Mouse (Mus musculus): ENCODE measurements around the gene Actn1. TPM values are rescaled to one million over a fixed set of nuclear protein-coding genes. Genes with fewer than 3 reads are reported as not detected.

Gene Actn1
- polyA plus RNA-seq, 1 experiment from 2014 or later: 7.7 TPM

DNA sequence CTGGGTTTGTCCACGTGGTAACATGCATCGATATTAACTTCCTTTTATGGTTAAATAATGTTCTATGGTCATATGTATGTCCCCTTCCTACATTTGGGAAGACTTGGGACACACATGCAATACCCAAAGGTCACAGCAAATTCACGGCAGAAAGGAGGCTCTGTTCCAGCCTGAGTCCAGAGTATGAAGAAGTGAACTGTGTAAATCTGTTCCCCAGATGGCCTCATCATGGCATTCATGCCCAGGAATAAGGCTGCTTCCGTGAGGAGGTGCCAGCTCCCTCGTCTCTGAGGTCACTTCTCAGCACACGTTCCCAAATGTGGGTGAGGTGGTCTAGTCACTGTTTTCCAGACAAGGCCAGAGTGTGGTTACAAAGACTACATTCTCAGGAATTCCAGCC is 122.9 kb downstream of the Actn1 start:
- H3K27me3 ChIP-seq (ENCODE audit: insufficient read depth, low read length): no peaks in the 10 kb centered on the region
- DNase-seq (no peak), ATAC-seq (no peak)
- H3K4me1 ChIP-seq (ENCODE audit: insufficient read depth): peaks cover 16% of the 10 kb centered on the region
- 76% methylated on average over 6 of the region's 6 CpGs for WGBS (ENCODE audit: insufficient replicate concordance)
- no peak overlapping the region for H3K9ac ChIP-seq (replicated peaks)
- H3K36me3 ChIP-seq (replicated peaks; ENCODE audit: insufficient read depth, low read length): no peaks in the 10 kb centered on the region
- no peak overlapping the region for H3K27ac ChIP-seq (ENCODE audit: low read depth)
- TF ChIP-seq EP300 (IDR thresholded peaks at IDR 0.05; ENCODE audit: low read depth) (no peak), CTCF (IDR thresholded peaks at IDR 0.05; ENCODE audit: low read depth) (no peak)
- no peak overlapping the region for H3K4me3 ChIP-seq (ENCODE audit: low read depth, low read length)
- H3K4me2 ChIP-seq (ENCODE audit: low read depth, low read length): no peak overlapping the region
- no peaks in the 10 kb centered on the region for H3K9me3 ChIP-seq (ENCODE audit: low read length)

DNA sequence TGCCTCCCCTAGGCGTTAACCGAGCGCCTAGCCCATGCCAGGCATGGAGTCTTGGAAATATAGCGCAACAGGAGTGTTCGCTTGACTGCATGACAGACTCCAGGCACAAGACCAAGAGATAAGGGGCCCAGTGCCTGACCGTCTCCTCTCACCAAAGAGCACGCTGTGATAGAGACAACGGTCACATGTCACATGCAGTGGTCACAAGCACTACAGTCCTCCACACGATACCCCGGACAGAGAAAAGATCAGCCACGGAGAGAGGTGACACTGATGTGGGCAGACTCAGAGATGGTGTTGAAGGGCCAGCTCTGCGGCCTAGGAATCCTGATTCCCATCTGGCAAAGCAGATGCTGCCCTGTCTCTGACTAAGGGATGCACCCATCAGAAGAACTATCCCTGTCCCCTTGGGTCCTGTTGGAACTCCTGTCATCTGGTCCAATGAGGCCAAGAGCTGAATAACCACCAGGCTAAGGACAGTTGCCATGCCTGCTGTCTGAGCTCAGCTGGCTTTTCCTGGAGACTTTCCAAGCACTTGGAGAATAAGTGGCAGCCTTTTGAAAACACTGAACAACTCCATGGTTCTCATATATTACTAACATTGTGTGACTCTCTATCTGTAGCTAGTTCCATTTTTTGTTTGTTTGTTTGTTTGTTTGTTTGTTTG is 123.8 kb downstream of the Actn1 start:
- Histone ChIP-seq H3K4me1 (ENCODE audit: insufficient read depth) (peaks cover 25% of the 10 kb centered on the region), H3K9me3 (ENCODE audit: low read length) (no peaks in the 10 kb centered on the region), H3K4me3 (ENCODE audit: low read depth, low read length) (no peak overlapping the region), H3K9ac (replicated peaks) (no peak overlapping the region), H3K36me3 (replicated peaks; ENCODE audit: insufficient read depth, low read length) (no peaks in the 10 kb centered on the region), H3K4me2 (ENCODE audit: low read depth, low read length) (no peak overlapping the region), H3K27me3 (ENCODE audit: insufficient read depth, low read length) (no peaks in the 10 kb centered on the region), H3K27ac (ENCODE audit: low read depth) (peak overlapping the region; percentile 80; the same call in 1 of the 2 replicates)
- WGBS (ENCODE audit: insufficient replicate concordance): 75% methylated on average over 12 of the region's 12 CpGs
- TF ChIP-seq CTCF (IDR thresholded peaks at IDR 0.05; ENCODE audit: low read depth) (no peak), EP300 (IDR thresholded peaks at IDR 0.05; ENCODE audit: low read depth) (no peak)
- no peak for ATAC-seq
- DNase-seq: no peak

DNA sequence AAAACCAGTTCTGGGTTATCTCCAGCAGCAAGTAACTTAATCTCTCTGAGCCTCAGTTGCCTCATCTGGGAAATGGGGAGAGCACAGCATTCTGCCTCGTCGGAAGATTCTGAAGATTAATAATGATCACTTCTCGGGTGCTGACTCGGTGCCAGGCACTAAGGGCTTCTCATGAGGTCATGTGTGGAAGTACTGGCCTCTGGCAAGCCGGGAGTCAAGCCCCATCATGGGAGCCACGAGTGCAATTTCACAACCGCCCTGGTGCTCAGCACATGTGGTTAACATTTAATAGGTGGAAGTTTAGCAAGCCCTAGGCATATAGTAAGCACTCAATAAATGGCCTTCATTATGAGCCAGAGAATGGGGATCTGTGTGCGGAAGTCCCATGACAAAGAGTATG is 125.0 kb downstream of the Actn1 start:
- Histone ChIP-seq H3K36me3 (replicated peaks; ENCODE audit: insufficient read depth, low read length) (no peaks in the 10 kb centered on the region), H3K9me3 (ENCODE audit: low read length) (no peaks in the 10 kb centered on the region), H3K27me3 (ENCODE audit: insufficient read depth, low read length) (no peaks in the 10 kb centered on the region), H3K4me1 (ENCODE audit: insufficient read depth) (peaks cover 26% of the 10 kb centered on the region), H3K4me2 (ENCODE audit: low read depth, low read length) (no peak overlapping the region), H3K4me3 (ENCODE audit: low read depth, low read length) (no peak overlapping the region), H3K27ac (ENCODE audit: low read depth) (peak overlapping the region; percentile 80), H3K9ac (replicated peaks) (no peak overlapping the region)
- TF ChIP-seq CTCF (IDR thresholded peaks at IDR 0.05; ENCODE audit: low read depth) (no peak), EP300 (IDR thresholded peaks at IDR 0.05; ENCODE audit: low read depth) (peak; percentile 71; the same call in 1 of the 2 replicates)
- DNase-seq (peak; percentile 73), ATAC-seq (peak; percentile 15)
- WGBS (ENCODE audit: insufficient replicate concordance): 56% methylated on average over 8 of the region's 8 CpGs

DNA sequence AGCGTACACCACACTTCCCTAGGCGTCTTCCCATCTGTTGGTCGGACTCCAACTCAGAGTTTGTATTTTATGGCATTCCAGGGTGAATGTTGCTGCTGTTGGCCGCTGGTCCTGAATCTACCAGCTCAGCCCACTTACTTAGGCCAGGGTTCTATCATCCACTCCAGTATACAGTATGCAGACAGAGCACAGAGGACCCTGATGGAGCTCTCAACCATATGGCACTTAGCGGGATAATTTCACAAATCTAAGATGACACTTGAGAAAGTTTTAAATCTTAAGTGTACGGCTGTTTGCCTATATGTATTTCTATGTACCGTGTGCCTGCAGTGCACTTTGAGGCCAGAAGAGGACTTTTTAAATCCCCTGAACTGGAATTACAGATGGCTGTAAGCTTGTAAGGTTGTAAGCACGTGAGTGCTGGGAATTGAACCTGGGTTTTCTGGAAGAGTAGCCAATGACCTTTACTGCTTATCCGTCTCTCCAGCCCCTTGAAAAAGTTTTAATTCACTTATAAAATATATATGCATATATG is 127.1 kb downstream of the Actn1 start:
- 45% methylated on average over 9 of the region's 9 CpGs for WGBS (ENCODE audit: insufficient replicate concordance)
- Histone ChIP-seq H3K4me2 (ENCODE audit: low read depth, low read length) (peak overlapping the region; percentile 82), H3K4me1 (ENCODE audit: insufficient read depth) (peaks cover 28% of the 10 kb centered on the region), H3K4me3 (ENCODE audit: low read depth, low read length) (peak overlapping the region; percentile 66; the same call in 1 of the 2 replicates), H3K27ac (ENCODE audit: low read depth) (peak overlapping the region; percentile 98), H3K27me3 (ENCODE audit: insufficient read depth, low read length) (no peaks in the 10 kb centered on the region), H3K9ac (replicated peaks) (peak overlapping the region; percentile 86), H3K9me3 (ENCODE audit: low read length) (no peaks in the 10 kb centered on the region), H3K36me3 (replicated peaks; ENCODE audit: insufficient read depth, low read length) (no peaks in the 10 kb centered on the region; the same call in 1 of the 2 replicates)
- DNase-seq (no peak), ATAC-seq (no peak)
- TF ChIP-seq CTCF (IDR thresholded peaks at IDR 0.05; ENCODE audit: low read depth) (no peak), EP300 (IDR thresholded peaks at IDR 0.05; ENCODE audit: low read depth) (no peak)

DNA sequence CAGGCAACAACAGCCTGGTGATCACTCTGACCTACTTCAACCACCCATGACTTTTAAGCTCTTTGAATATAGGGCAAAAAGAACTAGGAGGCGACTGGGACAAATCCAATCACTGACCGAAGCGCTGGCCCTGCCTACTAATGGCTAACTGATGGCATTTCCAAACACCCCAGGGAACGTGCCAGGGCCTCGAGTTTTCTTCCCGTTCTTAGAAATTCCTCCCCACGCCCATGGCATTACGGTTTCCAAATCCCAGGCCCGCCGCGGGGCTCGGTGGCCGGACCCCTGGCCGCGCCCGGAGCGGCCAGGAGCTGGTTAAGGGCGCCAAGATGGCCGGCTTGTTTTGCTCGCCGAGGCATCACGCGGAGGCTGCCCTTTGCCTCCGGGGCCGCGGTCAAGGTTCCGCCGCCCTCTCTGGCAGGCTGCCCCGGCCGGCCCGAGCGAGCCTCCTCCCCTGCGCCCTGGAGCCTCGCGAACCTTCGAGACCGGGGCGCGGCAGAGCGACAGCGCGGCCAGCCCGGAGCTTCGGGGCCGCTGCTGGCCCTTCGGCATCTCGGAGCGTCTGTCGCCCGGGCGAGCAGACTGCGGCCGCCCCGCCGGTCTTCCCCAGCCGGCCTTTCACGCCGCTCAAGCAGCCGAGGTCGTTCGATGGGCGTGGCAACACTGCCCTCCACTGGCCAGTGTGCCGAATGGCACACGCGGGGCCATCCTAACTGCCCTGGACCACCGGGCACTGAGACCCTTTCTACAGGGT is 127.7 kb downstream of the Actn1 start:
- WGBS (ENCODE audit: insufficient replicate concordance): under 1% methylated on average over 59 of the region's 66 CpGs
- DNase-seq (peak; percentile 88), ATAC-seq (peak; percentile 82)
- H3K36me3 ChIP-seq (replicated peaks; ENCODE audit: insufficient read depth, low read length): no peaks in the 10 kb centered on the region; the same call in 1 of the 2 replicates
- H3K9ac ChIP-seq (replicated peaks): peak overlapping the region; percentile 86
- peak overlapping the region; percentile 82 for H3K4me2 ChIP-seq (ENCODE audit: low read depth, low read length)
- no peaks in the 10 kb centered on the region for H3K9me3 ChIP-seq (ENCODE audit: low read length)
- TF ChIP-seq EP300 (IDR thresholded peaks at IDR 0.05; ENCODE audit: low read depth) (peak; percentile 49; the same call in 1 of the 2 replicates), CTCF (IDR thresholded peaks at IDR 0.05; ENCODE audit: low read depth) (peak; percentile 99)
- H3K27me3 ChIP-seq (ENCODE audit: insufficient read depth, low read length): no peaks in the 10 kb centered on the region
- H3K4me3 ChIP-seq (ENCODE audit: low read depth, low read length): peak overlapping the region; percentile 66
- H3K4me1 ChIP-seq (ENCODE audit: insufficient read depth): peaks cover 32% of the 10 kb centered on the region
- peak overlapping the region; percentile 98 for H3K27ac ChIP-seq (ENCODE audit: low read depth)

Measured in liver, postnatal 0 days (tissue).